Mouse (Mus musculus) limb, embryonic 14.5 days (tissue): ENCODE results near the gene Inpp5d. TPM values are rescaled to one million over a fixed set of nuclear protein-coding genes. Genes with fewer than 3 reads are reported as not detected.
A peak's percentile ranks its signal among the peaks of the same experiment; 100 is the strongest.

Source experiments
- ATAC-seq: fragments of 200-750 bp; cut with Nextera tagmentation; 2 replicates; pipeline ENCODE4 v1.8.0; 2017; ENCODE audit warnings: low read depth, moderate number of reproducible peaks, moderate TSS enrichment; ENCODE audit not compliant: low FRiP score
- DNase-seq: peaks from one replicate; pipeline ENCODE4 v3.0.0-alpha.2; 2015; ENCODE audit warnings: low spot score
- H3K27ac ChIP-seq: fragments of 300-500 bp; sonication (generic); replicated peaks from 2 replicates; pipeline ENCODE4 v1.5.1; 2014; ENCODE audit warnings: low read depth, mild to moderate bottlenecking, low read length, moderate library complexity, mixed read lengths
- H3K27me3 ChIP-seq: fragments of 300-500 bp; sonication (generic); 2 replicates; pipeline ENCODE4 v1.6.1; 2014; ENCODE audit warnings: low read length, mixed read lengths; ENCODE audit not compliant: control insufficient read depth, insufficient read depth
- H3K36me3 ChIP-seq: fragments of 300-500 bp; sonication (generic); 2 replicates; pipeline ENCODE4 v1.6.1; 2014; ENCODE audit warnings: mild to moderate bottlenecking, low read length, moderate library complexity, mixed read lengths; ENCODE audit not compliant: control insufficient read depth, insufficient read depth
- H3K4me1 ChIP-seq: fragments of 300-500 bp; sonication (generic); 2 replicates; pipeline ENCODE4 v1.6.1; 2014; ENCODE audit warnings: antibody characterized with exemption, low read length, mixed read lengths; ENCODE audit not compliant: control insufficient read depth, insufficient read depth
- H3K4me2 ChIP-seq: fragments of 300-500 bp; sonication (generic); replicated peaks from 2 replicates; pipeline ENCODE4 v1.6.1; 2014; ENCODE audit warnings: low read depth, mild to moderate bottlenecking, low read length, moderate library complexity; ENCODE audit not compliant: severe bottlenecking
- H3K4me3 ChIP-seq: fragments of 300-500 bp; sonication (generic); replicated peaks from 2 replicates; pipeline ENCODE4 v1.5.1; 2014; ENCODE audit warnings: low read length
- H3K9ac ChIP-seq: fragments of 300-500 bp; sonication (generic); 2 replicates; pipeline ENCODE4 v1.6.1; 2014; ENCODE audit warnings: mild to moderate bottlenecking, low read depth, low read length, moderate library complexity; ENCODE audit not compliant: severe bottlenecking
- H3K9me3 ChIP-seq: fragments of 300-500 bp; sonication (generic); 2 replicates; pipeline ENCODE4 v1.6.1; 2016; ENCODE audit warnings: low read length; ENCODE audit not compliant: control insufficient read depth
- POLR2A ChIP-seq: fragments of 200-500 bp; IDR thresholded peaks from 2 replicates; pipeline ENCODE4 v1.8.0; 2012; ENCODE audit warnings: inconsistent platforms, mild to moderate bottlenecking, moderate library complexity, borderline replicate concordance; ENCODE audit not compliant: insufficient read depth, insufficient read length; ENCODE audit errors: extremely low read depth
- WGBS: fragments of 180-500 bp; shearing (Covaris S2); extraction: QIAGEN DNeasy Blood & Tissue Kit; methylation state at CpG from one replicate; pipeline ENCODE4 v1.1.7; 2014; 5-methylcytosine and 5-hydroxymethylcytosine counted together
- polyA plus RNA-seq, 2 experiments: library from polyadenylated mRNA; depleted of rRNA in 1 of 2; stranded (reverse) in 1 of 2; unstranded in 1 of 2; fragments of >200 nt; fragmentation: Nextera tagmentation in 1 of 2; extraction: Ambion mirVana in 1 of 2; gene quantifications; 2 replicates each; pipeline versions ENCODE4 v1.2.1 to v1.2.3; 2012 to 2014

Gene Inpp5d
- polyA plus RNA-seq (2012; rRNA removed) (9.4 and 9.7 TPM in 2 replicates), polyA plus RNA-seq (2014; fragmentation: Nextera tagmentation; extraction: Ambion mirVana) (5.9 and 9.8 TPM in 2 replicates)

DNA sequence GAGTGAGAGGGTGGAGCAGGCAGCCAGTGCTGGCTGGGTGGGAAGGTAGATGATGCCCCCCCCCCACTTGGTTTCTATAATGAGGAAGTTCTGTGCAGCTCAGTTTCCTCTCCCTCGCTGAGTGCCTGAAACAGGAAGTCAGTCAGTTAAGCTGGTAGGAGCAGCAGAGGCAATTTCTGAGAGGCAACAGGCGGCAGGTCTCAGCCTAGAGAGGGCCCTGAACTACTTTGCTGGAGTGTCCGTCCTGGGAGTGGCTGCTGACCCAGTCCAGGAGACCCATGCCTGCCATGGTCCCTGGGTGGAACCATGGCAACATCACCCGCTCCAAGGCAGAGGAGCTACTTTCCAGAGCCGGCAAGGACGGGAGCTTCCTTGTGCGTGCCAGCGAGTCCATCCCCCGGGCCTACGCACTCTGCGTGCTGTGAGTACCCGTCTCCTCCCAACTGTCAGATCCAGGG, at the start of gene Inpp5d:
TSS of gene Inpp5d (plus strand) at position 102 of the 458 bp plus-strand sequence.
- Histone ChIP-seq H3K27ac (peak within 1 kb of the TSS; percentile 46; the same call in 1 of the 2 replicates), H3K27me3 (no peaks in the 10 kb centered on the region), H3K36me3 (no peaks in the 10 kb centered on the region), H3K4me2 (no peak within 1 kb of the TSS; the same call in 1 of the 2 replicates), H3K4me1 (no peaks in the 10 kb centered on the region), H3K9ac (peak within 1 kb of the TSS; percentile 12; the same call in 1 of the 2 replicates), H3K9me3 (no peaks in the 10 kb centered on the region), H3K4me3 (peak within 1 kb of the TSS; percentile 1; the same call in 1 of the 2 replicates)
- 71% methylated on average over 12 of the region's 12 CpGs for WGBS
- TF ChIP-seq POLR2A, result no peak
- DNase-seq (no peak), ATAC-seq (no peak)

DNA sequence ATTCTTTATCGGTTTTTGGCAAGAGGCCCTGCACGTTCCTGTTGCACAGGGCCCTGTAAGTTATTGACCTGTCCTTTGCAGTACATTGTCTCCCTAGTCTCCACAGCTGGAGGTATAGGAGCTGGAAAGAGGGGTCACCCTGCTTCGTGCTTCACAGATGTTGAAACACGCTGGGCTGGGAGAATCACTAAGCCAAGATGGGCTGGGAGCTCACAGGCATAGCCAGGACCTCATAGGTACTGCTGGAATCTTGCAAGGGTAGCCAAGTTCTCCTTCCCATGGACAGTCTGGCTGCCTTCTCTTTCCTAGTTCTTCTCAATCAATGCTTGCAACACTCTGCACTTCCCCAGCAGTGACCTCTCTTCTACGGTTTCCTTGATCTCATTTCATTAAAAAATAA, 46.9 kb upstream of the Inpp5d start:
- DNase-seq (no peak), ATAC-seq (no peak)
- Histone ChIP-seq H3K9ac (no peak overlapping the region), H3K4me3 (no peak overlapping the region), H3K27ac (no peak overlapping the region), H3K36me3 (no peaks in the 10 kb centered on the region), H3K27me3 (no peaks in the 10 kb centered on the region), H3K4me1 (peaks cover 9% of the 10 kb centered on the region), H3K4me2 (no peak overlapping the region), H3K9me3 (no peaks in the 10 kb centered on the region)
- TF ChIP-seq POLR2A, result no peak
- 64% methylated on average over 5 of the region's 5 CpGs for WGBS

DNA sequence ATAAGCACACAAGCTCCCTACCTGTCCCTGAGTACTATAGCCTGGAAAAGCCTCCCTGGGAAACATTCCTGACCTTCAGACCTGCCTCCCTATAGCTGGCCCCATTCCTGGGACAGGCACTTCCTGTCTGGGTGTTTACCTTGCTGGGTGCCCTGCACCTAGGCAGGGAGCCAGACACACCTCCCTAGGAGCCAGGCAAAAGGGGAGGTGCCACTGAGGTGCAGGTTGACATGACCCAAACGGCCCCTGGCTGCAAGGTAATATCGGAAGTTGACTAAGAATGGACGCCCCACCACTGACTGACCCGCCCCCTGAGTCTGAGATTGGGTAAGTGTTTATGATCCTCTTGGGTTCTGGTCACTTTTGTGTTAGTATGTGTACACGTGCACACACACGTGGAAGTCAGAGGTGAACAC, 46.3 kb upstream of the Inpp5d start, which contains the start of gene Ngef:
TSS of gene Ngef (minus strand) at position 71 of the 416 bp plus-strand sequence.
- peaks cover 9% of the 10 kb centered on the region for H3K4me1 ChIP-seq
- H3K36me3 ChIP-seq, result no peaks in the 10 kb centered on the region
- no peak within 1 kb of the TSS for H3K4me2 ChIP-seq
- H3K9ac ChIP-seq, result no peak within 1 kb of the TSS
- ATAC-seq, result no peak
- H3K9me3 ChIP-seq, result no peaks in the 10 kb centered on the region
- H3K4me3 ChIP-seq, result no peak within 1 kb of the TSS
- WGBS, result 62% methylated on average over 6 of the region's 6 CpGs
- H3K27ac ChIP-seq, result no peak within 1 kb of the TSS
- TF ChIP-seq POLR2A, result no peak
- H3K27me3 ChIP-seq, result no peaks in the 10 kb centered on the region
- no peak for DNase-seq

DNA sequence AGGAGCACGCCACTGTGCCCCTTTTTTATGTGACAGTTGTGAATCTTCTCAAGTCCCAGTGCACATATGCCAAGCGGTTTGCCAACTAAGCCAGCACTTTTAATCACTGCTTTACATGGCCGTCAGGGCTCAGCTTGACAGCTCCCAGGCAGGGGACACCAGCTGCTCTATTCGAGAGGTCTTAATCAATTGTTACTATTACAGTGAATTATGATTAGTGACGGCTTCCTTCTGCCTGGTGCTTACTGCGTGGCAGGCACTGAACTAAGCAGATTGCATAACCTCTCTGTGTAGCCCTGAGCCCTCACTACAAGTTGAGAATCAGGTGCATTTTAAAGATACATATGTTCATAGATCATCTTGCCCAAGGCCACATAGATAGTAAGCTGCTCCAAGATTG, 45.8 kb upstream of the Inpp5d start:
- Histone ChIP-seq H3K4me2 (no peak overlapping the region), H3K27ac (no peak overlapping the region), H3K9me3 (no peaks in the 10 kb centered on the region), H3K36me3 (no peaks in the 10 kb centered on the region), H3K4me1 (peaks cover 9% of the 10 kb centered on the region), H3K27me3 (no peaks in the 10 kb centered on the region), H3K4me3 (no peak overlapping the region), H3K9ac (no peak overlapping the region)
- WGBS, result 57% methylated on average over 6 of the region's 6 CpGs
- ATAC-seq, result no peak
- DNase-seq, result no peak
- no peak for TF ChIP-seq POLR2A

DNA sequence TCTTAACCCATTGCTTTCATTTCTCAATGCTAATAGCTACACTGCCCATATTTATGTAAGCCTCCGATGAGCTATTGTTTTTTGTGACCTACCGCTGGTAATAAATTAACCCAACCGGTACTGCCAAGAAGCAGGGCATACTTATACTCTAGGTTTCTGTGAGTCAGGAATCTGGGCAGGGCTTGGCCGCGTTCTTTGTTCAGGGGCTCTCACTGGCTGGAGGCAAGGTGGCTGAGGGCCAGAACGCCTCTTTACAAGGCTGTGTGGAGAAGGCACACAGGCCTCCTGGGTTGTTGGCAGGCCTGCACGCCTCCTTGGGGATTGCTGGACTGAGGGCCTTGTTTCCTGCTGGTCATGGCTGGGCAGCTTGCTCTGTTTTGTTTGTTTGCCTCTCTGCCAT, 45.3 kb upstream of the Inpp5d start:
- no peak for ATAC-seq
- no peaks in the 10 kb centered on the region for H3K9me3 ChIP-seq
- no peak overlapping the region for H3K27ac ChIP-seq
- H3K4me2 ChIP-seq, result no peak overlapping the region
- no peak for TF ChIP-seq POLR2A
- DNase-seq, result peak; percentile 42
- H3K4me1 ChIP-seq, result peaks cover 9% of the 10 kb centered on the region
- no peaks in the 10 kb centered on the region for H3K36me3 ChIP-seq
- 47% methylated on average over 7 of the region's 7 CpGs for WGBS
- no peak overlapping the region for H3K9ac ChIP-seq
- no peaks in the 10 kb centered on the region for H3K27me3 ChIP-seq
- H3K4me3 ChIP-seq, result no peak overlapping the region
